Mouse (Mus musculus) G1E (cell line): ENCODE data around the gene Cacnb3.

Experiments
- CTCF ChIP-seq: IDR thresholded peaks from 2 replicates; pipeline ENCODE4 v1.5.1; 2012; ENCODE audit warnings: low read depth, low read length, inconsistent platforms, mixed read lengths
- GATA1 ChIP-seq: IDR thresholded peaks from 2 replicates; pipeline ENCODE4 v1.6.1; 2012; ENCODE audit warnings: borderline replicate concordance, low read length, inconsistent platforms, mixed read lengths
- GATA2 ChIP-seq: IDR thresholded peaks from 2 replicates; pipeline ENCODE4 v1.6.1; 2012; ENCODE audit warnings: low read depth, low read length, inconsistent platforms, borderline replicate concordance
- POLR2AphosphoS5 ChIP-seq: IDR thresholded peaks from 2 replicates; pipeline ENCODE4 v1.6.1; 2012; ENCODE audit warnings: low read depth, low read length, inconsistent platforms; ENCODE audit not compliant: insufficient replicate concordance
- TAL1 ChIP-seq: conservative IDR thresholded peaks from 2 replicates; pipeline ENCODE4 v1.6.1; 2012; ENCODE audit warnings: low read depth, low read length, inconsistent platforms, mixed read lengths

- TF ChIP-seq CTCF (no peak), GATA1 (no peak), POLR2AphosphoS5 (no peak), TAL1 (no peak), GATA2 (no peak)
These were observed 36.4 kb upstream of the Cacnb3 start for GRCm38 (mm10) chr15:98594193-98594592.
